Mouse (Mus musculus): Measurements from ENCODE around the gene Mfap3.

DNA sequence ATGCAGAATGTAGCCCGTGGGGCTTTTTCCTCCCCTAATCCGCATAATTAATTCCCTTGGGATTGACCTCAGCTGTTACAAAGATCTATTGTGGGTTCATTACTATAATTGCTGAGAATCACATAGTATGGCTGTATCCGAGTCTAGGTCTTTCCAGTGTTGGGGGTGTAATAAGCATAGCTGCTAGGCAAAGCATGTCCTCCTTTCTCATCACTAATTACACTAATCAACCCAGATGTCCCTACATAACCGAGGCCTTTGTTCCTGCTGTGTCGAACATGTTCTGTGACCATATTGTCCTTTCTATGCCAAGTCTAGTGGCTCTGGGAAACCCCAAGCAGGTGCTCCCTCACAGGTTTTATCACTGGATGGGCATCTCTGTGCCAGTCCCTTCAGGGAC is 40.4 kb upstream of the Mfap3 start:
- no peak for TF ChIP-seq E2F4 (IDR thresholded peaks at IDR 0.05; ENCODE audit: insufficient read depth)
- TF ChIP-seq SRF (IDR thresholded peaks at IDR 0.05; ENCODE audit: control insufficient read depth, insufficient read length, low read depth) = no peak
- no peak for TF ChIP-seq MYOD1 (IDR thresholded peaks at IDR 0.05; ENCODE audit: control insufficient read depth in 1 of 3, insufficient read length in 2 of 3, low read depth in 2 of 3)
- no peak for TF ChIP-seq MAX (IDR thresholded peaks at IDR 0.05; ENCODE audit: low read depth)
- no peak for TF ChIP-seq USF1 (IDR thresholded peaks at IDR 0.05; ENCODE audit: low read depth)
- no peak for TF ChIP-seq POLR2A (IDR thresholded peaks at IDR 0.05; ENCODE audit: insufficient read length, low read depth)
- TF ChIP-seq POLR2AphosphoS2 (IDR thresholded peaks at IDR 0.05; ENCODE audit: insufficient read length, low read depth) = no peak
- TF ChIP-seq TCF3 (IDR thresholded peaks at IDR 0.05; ENCODE audit: insufficient read length, low read depth) = no peak
- no peak for TF ChIP-seq MYOG (IDR thresholded peaks at IDR 0.05; ENCODE audit: control insufficient read depth in 1 of 3, insufficient read depth in 1 of 3, insufficient read length in 2 of 3, low read depth in 2 of 3)
- TF ChIP-seq TCF12 (IDR thresholded peaks at IDR 0.05; ENCODE audit: insufficient read depth, poor library complexity, severe bottlenecking) = no peak

Measured in myocyte (in vitro differentiated cells).